Mouse (Mus musculus) hindbrain, embryonic 12.5 days (tissue): ENCODE measurements around the gene B3gat2. TPM values are rescaled to one million over a fixed set of nuclear protein-coding genes. Genes with fewer than 3 reads are reported as not detected.
A peak's percentile ranks its signal among the peaks of the same experiment; 100 is the strongest.

ENCODE experiments used
- ATAC-seq: fragments of 200-750 bp; cut with Nextera tagmentation; 2 replicates; pipeline ENCODE4 v1.8.0; 2017; ENCODE audit warnings: moderate TSS enrichment; ENCODE audit not compliant: low FRiP score
- H3K27ac ChIP-seq: fragments of 300-500 bp; sonication (generic); 2 replicates; pipeline ENCODE4 v1.5.1; 2016; ENCODE audit warnings: mild to moderate bottlenecking
- H3K27me3 ChIP-seq: fragments of 300-500 bp; sonication (generic); 2 replicates; pipeline ENCODE4 v1.6.1; 2016; ENCODE audit warnings: mild to moderate bottlenecking
- H3K36me3 ChIP-seq: fragments of 300-500 bp; sonication (generic); 2 replicates; pipeline ENCODE4 v1.6.1; 2016; ENCODE audit warnings: mild to moderate bottlenecking
- H3K4me1 ChIP-seq: fragments of 300-500 bp; sonication (generic); 2 replicates; pipeline ENCODE4 v1.6.1; 2016
- H3K4me2 ChIP-seq: fragments of 300-500 bp; sonication (generic); replicated peaks from 2 replicates; pipeline ENCODE4 v1.6.1; 2016; ENCODE audit warnings: mild to moderate bottlenecking
- H3K4me3 ChIP-seq: fragments of 300-500 bp; sonication (generic); 2 replicates; pipeline ENCODE4 v1.5.1; 2016; ENCODE audit warnings: mild to moderate bottlenecking
- H3K9ac ChIP-seq: fragments of 300-500 bp; sonication (generic); 2 replicates; pipeline ENCODE4 v1.6.1; 2016; ENCODE audit warnings: mild to moderate bottlenecking, moderate library complexity
- H3K9me3 ChIP-seq: fragments of 300-500 bp; sonication (generic); replicated peaks from 2 replicates; pipeline ENCODE4 v1.6.1; 2016; ENCODE audit warnings: mild to moderate bottlenecking
- WGBS: fragments of 180-500 bp; shearing (Covaris S2); methylation state at CpG from one replicate; pipeline ENCODE4 v1.1.7; 2016; 5-methylcytosine and 5-hydroxymethylcytosine counted together
- polyA plus RNA-seq: library from polyadenylated mRNA; unstranded; fragments of >200 nt; fragmentation: Nextera tagmentation; extraction: Ambion mirVana; gene quantifications from 2 replicates; pipeline ENCODE4 v1.2.1, GENCODE M21; 2016

B3gat2 gene
- 3.8 and 4.0 TPM in 2 replicates for polyA plus RNA-seq

- ATAC-seq = peak; percentile 75
- Histone ChIP-seq H3K36me3 (no peaks in the 10 kb centered on the region), H3K4me1 (peaks cover 8% of the 10 kb centered on the region), H3K9ac (peak within 1 kb of the TSS; percentile 64), H3K4me3 (peak within 1 kb of the TSS; percentile 53), H3K9me3 (no peaks in the 10 kb centered on the region), H3K27me3 (peaks cover 38% of the 10 kb centered on the region), H3K27ac (peak within 1 kb of the TSS; percentile 35), H3K4me2 (peak within 1 kb of the TSS; percentile 89)
- under 1% methylated on average over 34 of the region's 34 CpGs for WGBS
These were observed at the start of gene B3gat2 for GRCm38 (mm10) chr1:23761502-23762135. Gene B3gat2 (plus strand): TSS chr1:23761753.

DNA sequence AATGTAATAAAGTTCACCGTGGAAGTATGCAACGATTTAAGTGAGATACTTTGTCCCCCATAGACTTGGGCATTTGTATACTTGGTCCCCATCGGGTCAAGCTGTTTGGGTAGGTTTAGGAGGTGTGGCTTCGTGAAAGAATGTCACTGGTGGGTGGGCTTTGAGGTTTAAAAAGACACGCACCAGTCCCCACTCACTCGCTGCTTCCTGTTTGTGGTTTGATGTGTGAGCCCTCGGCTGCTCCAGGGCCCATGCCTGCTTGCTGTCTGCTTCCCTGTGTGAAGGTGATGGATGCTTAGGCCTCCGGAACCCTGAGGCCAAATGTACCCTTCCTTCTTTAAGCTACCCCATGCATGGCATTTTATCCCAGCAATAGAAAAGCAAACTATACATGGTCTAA lies 41.2 kb upstream of the B3gat2 start:
- ATAC-seq = no peak
- no peak overlapping the region for H3K27ac ChIP-seq

DNA sequence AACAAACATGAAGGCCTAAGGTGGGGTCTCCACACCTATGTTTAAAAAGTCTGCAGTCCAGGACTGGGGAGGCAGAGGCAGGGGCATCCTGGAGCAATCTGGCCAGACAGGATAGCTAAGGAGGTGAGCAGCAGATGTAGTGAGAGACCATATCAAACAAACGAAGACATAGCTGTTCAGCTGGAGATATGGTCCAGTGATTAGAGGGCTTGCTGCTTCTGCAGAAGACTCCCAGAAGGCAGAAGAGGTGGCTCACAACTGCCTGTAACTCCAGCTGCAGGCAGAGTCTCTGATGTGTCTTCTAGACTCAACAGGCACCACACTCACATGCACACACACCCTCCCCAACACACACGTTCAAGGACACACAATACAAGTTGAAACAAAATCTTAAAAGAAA lies 40.5 kb upstream of the B3gat2 start:
- no peaks in the 10 kb centered on the region for H3K36me3 ChIP-seq
- H3K4me1 ChIP-seq = no peaks in the 10 kb centered on the region
- H3K9ac ChIP-seq = no peak overlapping the region
- WGBS = 80% methylated on average over 2 of the region's 2 CpGs
- no peak overlapping the region for H3K27ac ChIP-seq
- H3K4me3 ChIP-seq = no peak overlapping the region
- no peaks in the 10 kb centered on the region for H3K9me3 ChIP-seq
- no peak overlapping the region for H3K4me2 ChIP-seq
- ATAC-seq = no peak
- H3K27me3 ChIP-seq = no peaks in the 10 kb centered on the region

More for the DNA sequence above, 41.2 kb upstream of the B3gat2 start:
- Histone ChIP-seq H3K4me1 (no peaks in the 10 kb centered on the region), H3K4me3 (no peak overlapping the region), H3K36me3 (no peaks in the 10 kb centered on the region), H3K9me3 (no peaks in the 10 kb centered on the region), H3K27me3 (no peaks in the 10 kb centered on the region), H3K9ac (no peak overlapping the region), H3K4me2 (no peak overlapping the region)
- WGBS = 80% methylated on average over 8 of the region's 8 CpGs

- H3K4me3 ChIP-seq = no peak overlapping the region
These were observed 38.8 kb upstream of the B3gat2 start for GRCm38 (mm10) chr1:23722469-23723372.

GRCm38 (mm10) chr1:23731324-23731723 lies 30.2 kb upstream of the B3gat2 start:
- no peak overlapping the region for H3K9ac ChIP-seq
- H3K4me3 ChIP-seq = no peak overlapping the region
- no peaks in the 10 kb centered on the region for H3K9me3 ChIP-seq
- H3K4me1 ChIP-seq = no peaks in the 10 kb centered on the region
- 91% methylated on average over 5 of the region's 5 CpGs for whole genome bisulfite sequencing
- H3K27me3 ChIP-seq = no peaks in the 10 kb centered on the region
- ATAC-seq = no peak
- H3K4me2 ChIP-seq = no peak overlapping the region
- H3K36me3 ChIP-seq = no peaks in the 10 kb centered on the region
- H3K27ac ChIP-seq = no peak overlapping the region

More at GRCm38 (mm10) chr1:23722469-23723372, 38.8 kb upstream of the B3gat2 start:
- H3K4me1 ChIP-seq = no peaks in the 10 kb centered on the region
- H3K27me3 ChIP-seq = no peaks in the 10 kb centered on the region
- no peak overlapping the region for H3K9ac ChIP-seq
- H3K27ac ChIP-seq = no peak overlapping the region
- 78% methylated on average over 15 of the region's 15 CpGs for WGBS
- no peak for ATAC-seq
- H3K4me2 ChIP-seq = no peak overlapping the region
- no peaks in the 10 kb centered on the region for H3K36me3 ChIP-seq
- no peaks in the 10 kb centered on the region for H3K9me3 ChIP-seq

- Histone ChIP-seq H3K36me3 (no peaks in the 10 kb centered on the region), H3K27me3 (no peaks in the 10 kb centered on the region), H3K27ac (no peak overlapping the region), H3K4me1 (no peaks in the 10 kb centered on the region), H3K4me3 (no peak overlapping the region), H3K4me2 (no peak overlapping the region), H3K9ac (no peak overlapping the region), H3K9me3 (no peaks in the 10 kb centered on the region)
- ATAC-seq = no peak
- WGBS = 62% methylated on average over 3 of the region's 3 CpGs
These were observed 10.6 kb upstream of the B3gat2 start for GRCm38 (mm10) chr1:23750864-23751532.

DNA sequence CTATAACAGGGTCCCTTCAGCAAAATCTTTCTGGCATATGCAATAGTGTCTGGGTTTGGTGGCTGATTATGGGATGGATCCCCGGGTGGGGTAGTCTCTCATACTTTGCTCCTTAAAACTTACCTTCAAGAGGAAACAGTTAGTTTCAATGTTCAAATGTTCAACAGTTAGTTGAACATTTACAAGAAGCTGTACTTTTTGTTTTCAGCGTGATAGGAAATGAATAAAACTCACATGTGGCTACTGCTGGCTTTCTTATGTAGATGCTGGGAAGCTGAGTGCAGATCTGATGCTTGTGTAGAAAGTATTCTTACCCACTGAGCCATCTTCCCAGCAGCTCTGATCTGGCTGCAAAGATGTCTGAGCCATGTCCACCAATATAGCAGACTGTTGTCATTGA lies 8.5 kb upstream of the B3gat2 start:
- no peak overlapping the region for H3K4me2 ChIP-seq
- H3K27me3 ChIP-seq = no peaks in the 10 kb centered on the region
- no peak for ATAC-seq
- no peaks in the 10 kb centered on the region for H3K36me3 ChIP-seq
- H3K4me1 ChIP-seq = no peaks in the 10 kb centered on the region
- H3K4me3 ChIP-seq = no peak overlapping the region
- no peak overlapping the region for H3K27ac ChIP-seq
- WGBS = 81% methylated on average over 2 of the region's 2 CpGs
- H3K9ac ChIP-seq = no peak overlapping the region
- no peaks in the 10 kb centered on the region for H3K9me3 ChIP-seq

DNA sequence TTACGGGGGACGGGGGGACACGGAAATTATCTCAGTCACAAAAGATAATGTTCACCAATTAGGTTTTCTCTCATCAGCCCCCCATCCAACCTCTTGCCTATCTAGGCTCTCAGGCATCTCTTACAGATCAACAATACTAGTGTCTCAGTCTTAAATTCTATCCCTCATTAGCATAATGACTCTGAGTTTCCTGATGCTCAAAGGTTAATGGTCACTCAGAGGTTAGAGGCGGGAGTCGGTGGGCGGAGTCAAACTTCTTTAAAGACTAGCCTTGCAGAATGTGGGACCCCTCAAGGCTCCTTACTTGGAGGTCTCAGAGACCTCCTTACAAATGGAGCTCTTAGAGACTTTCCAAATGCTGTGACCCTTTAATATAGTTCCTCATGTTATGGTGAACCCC lies 8.0 kb upstream of the B3gat2 start:
- Histone ChIP-seq H3K9me3 (no peaks in the 10 kb centered on the region), H3K4me1 (no peaks in the 10 kb centered on the region), H3K9ac (no peak overlapping the region), H3K27ac (no peak overlapping the region), H3K27me3 (no peaks in the 10 kb centered on the region), H3K4me2 (no peak overlapping the region), H3K36me3 (no peaks in the 10 kb centered on the region), H3K4me3 (no peak overlapping the region)
- 89% methylated on average over 6 of the region's 6 CpGs for WGBS
- ATAC-seq = no peak

DNA sequence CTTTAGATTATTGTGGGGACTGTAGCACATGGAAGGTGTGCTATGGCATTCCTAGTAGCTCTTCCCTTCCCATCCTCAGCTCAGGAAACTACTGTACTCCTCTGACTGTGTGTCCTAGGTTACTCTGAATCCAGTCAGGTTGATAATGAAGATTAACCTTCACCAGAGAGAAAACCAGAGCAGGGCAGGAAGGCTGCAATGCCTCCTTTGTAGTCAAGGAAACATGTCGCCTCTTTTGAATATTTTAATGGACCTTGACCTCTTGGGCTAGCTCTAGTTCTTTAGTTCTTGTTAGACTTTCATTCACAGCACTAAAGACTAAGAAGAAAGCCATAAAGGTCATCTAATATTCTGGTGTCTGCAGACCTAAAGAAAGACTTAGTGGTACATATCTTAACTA lies 7.2 kb upstream of the B3gat2 start:
- no peaks in the 10 kb centered on the region for H3K4me1 ChIP-seq
- WGBS = 62% methylated on average over 1 of the region's 1 CpGs

DNA sequence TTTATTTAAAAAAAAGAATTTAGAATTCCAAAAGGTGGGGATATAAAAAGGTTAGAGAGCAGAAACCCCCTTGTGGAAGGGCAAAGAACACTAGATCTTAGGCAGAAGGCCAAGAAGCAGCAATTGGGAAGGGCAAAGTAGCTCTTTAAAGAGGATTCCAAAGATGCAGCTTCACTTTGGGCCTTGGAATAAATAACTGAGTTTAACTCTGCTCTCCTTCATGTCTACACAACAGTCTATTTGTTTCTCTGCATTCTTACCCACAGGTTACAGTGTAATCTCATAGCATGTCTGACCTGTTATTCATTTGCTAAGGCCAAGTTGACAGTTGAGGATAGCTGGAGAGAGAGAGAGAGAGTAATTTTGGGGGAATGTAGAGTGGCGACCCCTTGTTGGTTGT lies 6.6 kb upstream of the B3gat2 start:
- ATAC-seq = no peak
- H3K4me3 ChIP-seq = no peak overlapping the region
- no peak overlapping the region for H3K27ac ChIP-seq
- no peak overlapping the region for H3K4me2 ChIP-seq
- no peaks in the 10 kb centered on the region for H3K36me3 ChIP-seq
- no peaks in the 10 kb centered on the region for H3K4me1 ChIP-seq
- H3K27me3 ChIP-seq = peaks cover 12% of the 10 kb centered on the region
- no peaks in the 10 kb centered on the region for H3K9me3 ChIP-seq
- WGBS = 90% methylated on average over 1 of the region's 1 CpGs
- H3K9ac ChIP-seq = no peak overlapping the region

More for the DNA sequence above, 7.2 kb upstream of the B3gat2 start:
- ATAC-seq = no peak
- H3K4me2 ChIP-seq = no peak overlapping the region
- H3K27me3 ChIP-seq = peaks cover 6% of the 10 kb centered on the region; the same call in 1 of the 2 replicates
- no peaks in the 10 kb centered on the region for H3K36me3 ChIP-seq
- H3K4me3 ChIP-seq = no peak overlapping the region
- H3K9ac ChIP-seq = no peak overlapping the region
- H3K9me3 ChIP-seq = no peaks in the 10 kb centered on the region
- H3K27ac ChIP-seq = no peak overlapping the region

GRCm38 (mm10) chr1:23762136-23762687 lies 659 bp downstream of the B3gat2 start:
- peaks cover 8% of the 10 kb centered on the region for H3K4me1 ChIP-seq
- peak overlapping the region; percentile 64 for H3K9ac ChIP-seq
- peak; percentile 63 for ATAC-seq
- no peaks in the 10 kb centered on the region for H3K9me3 ChIP-seq
- H3K36me3 ChIP-seq = no peaks in the 10 kb centered on the region
- peak overlapping the region; percentile 53 for H3K4me3 ChIP-seq
- peak overlapping the region; percentile 35 for H3K27ac ChIP-seq
- under 1% methylated on average over 45 of the region's 45 CpGs for WGBS
- peak overlapping the region; percentile 89 for H3K4me2 ChIP-seq
- H3K27me3 ChIP-seq = peaks cover 38% of the 10 kb centered on the region
